Mouse (Mus musculus) embryonic fibroblast, embryonic 13.5 days (primary cell): Measurements from ENCODE around the gene Ugt1a6b.

Source experiments
- CTCF ChIP-seq: IDR thresholded peaks from 2 replicates; pipeline ENCODE4 v1.5.1; 2011; ENCODE audit warnings: mild to moderate bottlenecking, control low read depth, low read length, moderate library complexity, borderline replicate concordance; ENCODE audit not compliant: insufficient read depth
- POLR2A ChIP-seq: IDR thresholded peaks from 2 replicates; pipeline ENCODE4 v1.6.1; 2011; ENCODE audit warnings: low read depth, mild to moderate bottlenecking, control low read depth, low read length, moderate library complexity

DNA sequence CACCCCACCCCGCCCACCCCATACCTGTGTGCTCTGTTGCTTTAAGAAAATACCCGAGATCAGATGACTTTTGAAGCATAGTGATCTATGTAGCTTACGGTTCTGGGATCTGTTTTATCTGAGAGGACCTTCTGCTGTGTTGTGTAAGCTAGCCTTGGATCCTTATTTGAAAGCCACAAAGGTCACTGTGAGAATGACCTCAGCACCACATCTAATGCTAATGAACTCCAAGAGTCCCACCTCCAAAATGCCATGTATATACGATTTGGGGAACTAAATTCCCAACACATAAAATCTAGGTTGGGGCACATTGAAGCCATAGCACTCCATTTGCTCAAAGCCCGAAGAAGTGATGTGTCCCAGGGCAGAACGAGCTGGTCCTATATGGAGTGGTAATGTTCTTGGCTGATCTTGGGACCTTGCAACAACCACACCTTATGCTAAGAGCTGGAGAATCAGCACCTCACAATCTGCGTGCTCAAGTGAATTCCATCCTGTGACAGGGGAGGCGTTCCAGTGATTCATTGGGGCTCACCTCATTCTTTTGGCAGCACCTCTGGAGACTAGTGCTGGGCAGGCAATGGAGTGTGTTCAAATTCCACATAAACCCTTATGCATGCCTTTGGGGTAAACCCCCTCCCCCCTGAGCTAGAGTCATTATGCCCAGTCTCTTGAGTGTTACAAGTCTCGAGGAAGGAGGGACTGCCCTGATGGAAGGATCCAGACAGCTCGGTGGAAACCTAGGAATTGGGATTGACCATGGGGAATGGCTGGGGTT, 154.0 kb downstream of the Ugt1a6b start:
- no peak for TF ChIP-seq POLR2A
- no peak for TF ChIP-seq CTCF
